Mouse (Mus musculus) c-Kit-positive CD71-positive TER-119-negative erythroid progenitor cells, embryonic 14.5 days (primary cell): ENCODE results near the gene Cradd.

ENCODE experiments used
- DNase-seq: peaks from one replicate; pipeline ENCODE4 v3.0.0-alpha.2; 2013; ENCODE audit warnings: low read depth

Gene Cradd

DNA sequence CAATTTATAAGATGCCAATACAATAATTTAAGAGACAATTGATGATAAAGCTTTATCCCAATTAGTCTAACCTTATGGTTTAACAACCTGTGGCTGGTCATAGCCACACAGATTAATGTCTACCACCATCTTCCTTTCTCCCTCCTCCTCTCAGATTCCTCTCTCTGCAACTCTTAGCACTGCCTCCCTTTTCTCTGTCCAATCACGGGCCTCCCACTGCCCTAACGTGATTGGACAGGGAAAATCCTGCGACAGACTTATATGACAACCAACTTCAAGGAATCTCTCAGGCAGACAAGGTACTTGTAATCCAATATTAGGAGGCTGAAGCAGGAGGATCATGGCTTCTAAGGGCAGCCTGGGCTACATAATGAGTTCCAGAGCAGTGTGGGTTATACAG is 8.7 kb upstream of the Cradd start:
- DNase-seq, result no peak

DNA sequence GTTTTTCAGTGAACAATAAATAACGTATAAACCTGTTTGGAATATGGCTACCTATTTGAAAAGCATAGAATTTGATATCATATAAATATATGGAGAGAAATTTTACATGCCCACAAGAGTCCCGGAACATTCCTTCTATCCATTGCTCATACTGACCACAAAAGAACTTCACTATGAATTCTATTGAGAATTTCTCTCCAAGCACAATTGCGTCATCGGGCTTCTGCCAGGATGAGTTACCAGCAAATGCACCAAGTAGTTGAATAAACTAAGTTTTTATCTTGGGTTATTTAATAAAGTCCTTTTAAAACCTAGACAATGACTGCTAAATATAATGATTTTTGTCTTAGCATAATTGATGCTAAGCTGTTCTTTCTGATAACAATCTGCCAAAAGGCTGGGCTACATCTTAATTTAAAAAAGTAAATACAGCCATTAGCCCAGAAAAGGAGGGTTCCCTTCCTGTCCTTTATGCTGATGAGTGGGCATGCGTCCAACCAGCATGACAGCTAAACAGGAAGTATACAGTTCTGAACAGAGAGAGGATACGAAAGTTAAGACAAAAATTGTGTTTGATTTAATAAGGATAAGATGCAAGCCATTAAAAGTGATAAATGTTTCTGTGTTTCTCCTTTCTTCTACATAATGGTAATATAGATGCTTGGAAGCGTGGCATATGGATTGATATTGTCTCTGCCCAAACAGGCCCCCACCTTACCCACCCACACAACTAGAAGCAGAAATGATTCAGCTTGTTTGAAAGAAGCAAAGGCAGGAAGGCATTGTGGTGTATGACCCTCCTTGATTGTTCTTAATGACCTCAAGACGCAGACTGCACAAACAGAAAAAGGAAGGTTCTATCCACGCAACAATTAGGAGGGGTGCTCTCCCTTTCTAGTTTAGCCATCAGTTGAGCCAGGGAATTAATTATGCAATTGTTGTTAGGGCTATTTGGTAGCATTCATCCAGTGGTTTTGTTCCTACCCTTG is 6.7 kb upstream of the Cradd start:
- DNase-seq, result no peak

DNA sequence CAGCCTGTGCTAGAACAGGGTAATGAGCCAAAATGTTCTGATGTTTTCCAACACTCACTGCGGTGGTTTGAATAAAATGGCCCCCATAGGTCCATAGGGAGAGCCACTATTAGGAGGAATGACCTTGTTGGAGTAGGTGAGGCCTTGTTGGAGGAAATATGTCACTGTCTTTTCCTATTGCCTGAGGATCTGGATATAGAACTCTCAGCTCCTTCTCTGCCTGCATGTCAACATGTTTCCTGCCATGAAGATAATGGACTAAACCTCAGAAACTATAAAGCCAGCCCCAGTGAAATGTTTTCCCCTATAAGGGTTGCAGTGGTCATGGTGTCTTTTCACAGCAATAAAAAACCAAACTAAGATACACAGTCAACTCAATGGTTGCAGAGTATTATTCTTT is 6.0 kb upstream of the Cradd start:
- DNase-seq, result no peak

DNA sequence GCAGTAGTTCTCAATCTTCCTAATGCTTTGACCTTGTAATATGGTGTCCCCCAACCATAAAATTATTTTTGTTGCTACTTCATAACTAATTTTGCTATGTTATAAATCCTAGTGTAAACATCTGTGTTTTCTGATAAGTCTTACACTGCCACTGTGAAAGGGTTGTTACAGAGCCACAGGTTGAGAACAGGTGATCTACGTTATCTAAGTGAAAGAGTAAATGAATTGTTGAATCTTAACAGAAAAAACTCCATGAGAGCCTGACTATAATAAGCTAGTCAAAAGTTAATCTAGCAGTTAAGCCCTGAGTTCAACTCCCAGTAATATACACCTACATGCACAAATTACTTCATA is 322 bp upstream of the Cradd start:
- no peak for DNase-seq

DNA sequence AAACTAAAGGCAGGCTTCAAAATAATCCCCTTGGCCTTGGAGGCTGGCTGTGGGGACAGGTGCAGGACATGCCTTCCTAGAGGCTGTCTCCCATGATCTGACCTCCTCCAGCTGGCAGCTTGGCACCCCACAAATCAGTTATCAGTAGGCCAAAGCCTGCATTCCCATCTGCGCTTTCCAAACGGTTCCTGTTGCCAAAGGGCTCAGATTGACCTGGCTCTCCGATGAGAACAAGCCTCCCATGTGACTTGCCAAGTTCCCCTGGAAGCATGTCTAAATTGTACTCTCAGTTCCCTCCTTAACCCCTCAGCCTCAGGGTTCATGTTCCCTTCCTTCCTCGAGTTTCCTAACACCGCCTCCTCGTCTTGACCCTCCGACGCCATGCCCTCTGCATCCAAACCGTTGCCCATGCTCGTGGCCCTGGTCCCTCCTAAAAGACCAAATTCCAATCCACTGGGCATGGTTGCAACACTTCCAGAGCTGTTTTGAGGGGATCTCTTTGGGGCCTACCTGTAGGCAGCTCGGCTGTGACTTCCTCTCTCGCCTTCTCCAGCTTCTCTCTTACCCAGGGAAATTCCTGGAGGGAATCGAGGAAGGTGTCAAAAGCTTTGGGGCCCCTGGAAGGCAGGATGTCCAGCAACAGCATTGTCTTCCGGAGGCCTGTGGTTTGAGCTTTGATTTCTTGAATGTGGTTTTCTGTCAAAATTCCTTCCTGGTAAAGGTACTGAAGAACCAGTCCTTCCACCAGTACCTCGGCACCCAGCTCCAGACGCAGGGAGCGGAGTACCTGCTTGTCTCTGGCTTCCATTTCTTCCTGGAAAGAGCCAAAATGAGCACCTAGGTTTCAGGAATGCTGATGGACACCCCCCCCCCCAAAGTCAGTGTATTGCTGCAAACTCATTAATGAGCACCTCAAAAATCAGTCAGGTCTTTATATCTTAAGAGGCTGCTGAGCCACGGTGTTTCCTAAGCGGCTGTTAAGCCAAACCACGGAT is 1.6 kb downstream of the Cradd start:
- DNase-seq, result no peak

DNA sequence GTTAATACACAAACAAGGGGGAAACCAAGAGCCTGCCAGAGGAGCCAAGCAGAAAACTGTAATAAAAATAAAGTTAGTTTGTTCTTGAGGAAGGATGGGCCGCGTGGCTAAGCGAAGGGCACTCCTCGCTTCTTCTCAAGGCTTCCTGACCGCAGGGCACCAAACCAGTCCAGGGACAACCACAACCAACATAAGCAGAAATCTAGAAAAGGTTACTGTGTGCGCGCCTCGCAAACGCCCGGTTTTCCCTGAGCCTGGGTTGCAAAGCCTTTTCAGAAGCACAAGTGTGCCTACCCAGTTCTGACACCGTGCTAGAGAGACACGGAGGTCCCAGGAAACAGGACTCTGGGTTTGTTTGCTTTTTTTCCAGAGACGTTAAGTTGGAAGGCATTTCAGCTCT is 4.9 kb downstream of the Cradd start:
- no peak for DNase-seq

DNA sequence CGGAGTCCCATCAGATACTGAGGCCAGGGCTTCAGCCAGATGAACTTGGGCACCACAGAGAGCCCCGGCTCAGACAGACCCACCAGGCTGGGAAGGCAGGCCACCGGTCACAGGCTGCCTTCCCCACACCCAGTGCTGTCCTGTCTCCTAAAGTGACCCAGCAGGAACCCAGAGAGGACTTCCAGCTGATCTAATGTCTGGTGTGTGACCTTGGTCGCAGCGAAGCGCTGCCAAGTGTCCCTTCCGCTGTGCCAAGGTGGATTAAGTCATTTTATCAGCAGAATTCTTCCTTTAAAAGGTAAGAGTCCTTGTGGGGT is 5.6 kb downstream of the Cradd start:
- no peak for DNase-seq

DNA sequence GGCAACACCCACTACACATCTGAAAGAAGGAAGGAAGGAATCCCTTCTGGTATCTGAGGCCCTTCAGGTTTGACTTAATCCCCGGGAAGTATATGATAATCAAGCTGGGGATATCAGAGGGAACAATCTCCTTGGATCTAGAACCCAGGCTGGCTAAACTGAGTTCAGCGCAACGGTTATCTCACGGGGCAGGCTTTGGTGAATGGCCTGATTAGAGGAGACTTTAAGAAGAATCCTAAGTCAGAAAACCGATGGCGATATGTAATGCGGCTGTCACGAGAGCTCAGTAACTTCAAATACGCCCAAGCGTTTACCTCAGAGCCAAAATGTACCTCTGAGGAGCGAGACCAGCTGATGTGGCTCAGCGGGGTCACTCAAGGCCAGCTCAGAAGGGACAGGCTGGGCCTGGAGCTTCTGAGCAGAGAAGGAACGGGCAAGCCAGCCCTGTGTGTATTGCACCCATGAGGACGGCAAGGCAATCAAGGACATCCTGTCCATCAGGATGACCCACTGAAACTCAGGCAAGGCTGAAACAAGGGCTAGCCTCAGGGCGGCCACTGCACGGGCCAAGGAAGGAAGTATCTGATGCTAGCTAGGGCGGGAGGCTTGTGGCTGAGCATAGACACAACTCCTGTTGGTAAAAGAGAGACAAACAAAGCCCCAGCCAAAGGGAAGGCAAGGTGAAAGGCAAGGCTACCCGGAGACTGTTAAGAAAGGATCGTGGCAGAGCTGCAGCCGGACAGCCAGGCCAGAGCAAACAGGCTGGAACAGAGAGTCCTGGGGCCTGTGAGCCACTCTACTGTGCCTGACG is 6.1 kb downstream of the Cradd start:
- no peak for DNase-seq

DNA sequence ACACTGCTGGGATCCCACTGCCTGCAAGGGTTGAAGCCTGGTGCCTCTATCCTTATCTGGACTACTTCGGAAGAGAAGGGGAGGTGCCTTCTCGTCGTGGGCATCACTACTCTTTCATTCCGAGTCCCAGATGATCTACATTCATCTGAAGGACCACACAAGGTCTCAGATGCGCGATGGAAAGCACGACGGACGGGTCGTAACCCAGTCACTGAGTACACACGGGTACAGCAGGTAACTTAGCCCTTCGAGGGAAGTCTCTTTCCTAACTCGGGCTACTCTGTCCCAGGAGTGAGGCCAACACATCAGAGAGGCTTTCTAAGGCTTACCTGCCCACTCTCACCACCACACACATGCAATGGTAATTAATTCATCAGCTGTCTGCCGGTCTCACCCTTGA is 6.8 kb downstream of the Cradd start:
- DNase-seq, result no peak

DNA sequence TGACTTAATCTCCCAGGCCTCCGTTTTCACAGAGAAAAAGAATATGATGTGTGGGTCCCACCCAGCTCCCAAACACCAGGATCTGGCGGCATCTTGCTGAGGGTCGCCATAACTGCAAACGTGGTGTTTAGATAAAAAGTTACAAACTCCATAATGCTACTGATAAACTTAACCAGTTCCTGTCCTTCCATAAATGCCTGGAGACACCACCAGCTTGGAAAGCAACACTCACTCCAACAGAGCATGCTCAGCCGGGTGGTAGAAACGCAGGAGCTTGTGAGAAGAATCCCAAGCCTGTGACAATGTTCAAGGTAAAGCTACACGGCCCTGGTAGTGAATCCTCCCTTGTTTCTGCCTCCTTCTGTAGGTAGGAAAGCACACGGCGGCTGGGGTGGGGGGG is 7.3 kb downstream of the Cradd start:
- no peak for DNase-seq

DNA sequence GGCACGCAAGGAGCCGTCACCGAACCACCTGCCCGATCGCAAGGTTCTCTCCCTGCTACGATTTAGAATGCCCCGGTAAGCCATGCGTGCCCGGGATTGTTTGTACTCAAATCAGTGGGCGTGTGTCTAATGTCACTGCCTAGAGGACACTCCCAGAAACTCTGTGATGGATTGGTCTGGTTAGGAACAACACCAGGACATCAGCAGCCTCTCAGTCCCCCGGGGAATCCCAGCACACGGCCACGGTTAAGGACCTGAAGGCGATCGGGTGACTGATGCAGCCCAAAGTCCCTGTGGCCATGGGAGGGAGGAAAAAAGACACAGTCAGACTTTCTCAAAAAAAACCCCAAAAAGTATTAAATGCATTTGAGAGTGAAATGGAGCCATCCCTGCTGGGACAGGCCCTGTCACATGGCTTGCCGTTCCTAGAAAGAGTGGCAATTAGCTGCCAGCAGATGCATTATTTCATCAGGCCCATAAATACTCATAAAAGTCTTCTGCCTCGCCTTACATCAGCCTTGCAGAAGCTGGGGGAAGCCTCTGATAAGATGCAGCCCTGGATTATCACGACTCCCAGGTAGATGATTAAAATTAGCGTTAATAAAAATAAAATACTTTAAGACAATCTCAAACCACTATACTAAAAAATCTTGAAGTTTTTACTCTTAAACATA is 8.0 kb downstream of the Cradd start:
- no peak for DNase-seq

DNA sequence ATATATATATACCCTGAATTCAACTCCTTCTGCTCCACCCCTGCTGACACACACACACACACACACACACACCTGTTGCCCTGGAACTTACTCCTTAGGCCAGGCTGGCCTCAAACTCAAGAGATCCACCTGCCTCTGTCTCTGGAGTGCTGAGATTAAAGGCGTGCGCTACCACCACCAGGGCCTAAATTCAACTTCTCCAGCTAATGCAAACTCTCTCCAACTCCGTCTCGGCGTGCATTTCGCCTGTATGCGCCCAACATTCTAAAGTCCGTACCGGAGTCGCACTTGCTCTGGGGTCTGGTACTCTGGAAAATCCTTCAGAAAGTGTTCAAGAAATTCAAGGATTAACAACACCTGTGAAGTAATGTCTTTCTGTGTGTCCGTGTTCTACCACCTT is 8.6 kb downstream of the Cradd start:
- DNase-seq, result no peak

DNA sequence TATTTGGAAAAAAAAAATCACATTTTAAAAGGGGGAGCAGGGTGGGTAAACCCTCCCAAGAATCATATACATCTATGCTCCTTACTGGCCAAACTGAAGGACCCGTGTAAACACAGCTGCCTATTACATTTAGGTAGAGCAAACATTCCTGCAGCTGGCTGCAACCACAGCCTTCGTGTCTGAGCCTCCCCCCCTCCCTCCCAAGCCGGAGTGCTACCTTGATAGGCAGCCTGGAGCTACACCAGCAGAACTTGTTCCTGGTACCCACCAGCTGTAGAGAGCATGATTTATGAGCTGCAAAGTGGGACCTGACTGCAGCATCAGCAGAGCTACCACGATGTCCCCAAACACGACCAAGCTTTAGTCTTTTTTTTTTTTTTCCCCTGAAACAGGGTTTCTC is 9.9 kb downstream of the Cradd start:
- no peak for DNase-seq

DNA sequence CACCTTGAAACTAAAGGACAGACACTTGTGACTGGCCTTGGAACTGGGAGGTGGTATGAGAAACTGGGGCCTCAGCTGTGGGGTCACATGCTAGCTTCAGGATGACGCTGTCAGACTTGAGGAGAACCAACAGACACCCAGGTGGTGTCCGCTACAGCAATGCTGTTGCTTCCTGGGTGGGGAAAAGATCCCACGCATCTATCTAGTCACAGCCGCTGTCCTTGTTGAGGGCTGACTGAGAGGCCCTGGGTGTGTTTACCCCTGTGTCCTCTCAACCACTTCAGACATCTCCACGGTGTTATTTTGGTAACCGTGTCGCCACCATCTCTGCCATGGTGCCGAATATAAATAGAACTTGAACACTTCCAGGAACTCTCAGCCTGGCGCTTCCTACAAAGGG is 10.4 kb downstream of the Cradd start:
- no peak for DNase-seq

DNA sequence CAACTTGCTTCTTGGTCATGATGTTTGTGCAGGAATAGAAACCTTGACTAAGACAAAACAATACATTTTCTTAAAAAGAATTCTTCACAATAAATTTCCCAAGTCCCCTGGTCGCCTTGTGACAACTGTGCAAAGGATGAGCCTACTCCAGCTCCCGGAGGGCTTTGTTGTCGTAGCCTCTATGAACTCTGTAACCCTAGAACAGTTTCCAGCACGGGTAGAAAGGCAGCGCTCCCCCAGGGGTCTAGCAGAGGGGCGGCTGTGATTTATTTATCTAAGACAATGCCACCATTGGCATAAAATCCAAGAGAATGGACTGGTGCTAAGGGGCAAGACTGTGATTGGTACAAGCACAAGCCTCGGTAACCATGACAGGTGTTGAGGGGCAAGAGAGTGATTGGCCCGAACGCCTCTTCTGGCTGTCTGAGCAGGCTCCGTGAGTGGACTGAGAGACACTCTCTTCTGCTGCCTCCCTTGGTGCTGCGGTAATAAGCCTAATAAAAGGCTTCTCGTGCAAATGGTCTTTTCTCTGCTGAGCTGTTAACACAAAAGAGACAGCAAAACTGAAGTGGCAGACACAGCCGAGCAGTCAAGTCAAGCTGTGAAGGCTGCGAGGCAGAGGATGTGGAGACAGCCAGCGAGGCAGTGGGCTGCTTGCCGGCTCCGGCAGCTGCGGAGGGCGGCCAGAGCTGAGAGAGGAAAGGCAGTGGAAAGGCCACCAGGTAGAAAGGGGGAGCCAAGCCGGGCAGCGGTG is 13.1 kb downstream of the Cradd start:
- DNase-seq, result no peak

DNA sequence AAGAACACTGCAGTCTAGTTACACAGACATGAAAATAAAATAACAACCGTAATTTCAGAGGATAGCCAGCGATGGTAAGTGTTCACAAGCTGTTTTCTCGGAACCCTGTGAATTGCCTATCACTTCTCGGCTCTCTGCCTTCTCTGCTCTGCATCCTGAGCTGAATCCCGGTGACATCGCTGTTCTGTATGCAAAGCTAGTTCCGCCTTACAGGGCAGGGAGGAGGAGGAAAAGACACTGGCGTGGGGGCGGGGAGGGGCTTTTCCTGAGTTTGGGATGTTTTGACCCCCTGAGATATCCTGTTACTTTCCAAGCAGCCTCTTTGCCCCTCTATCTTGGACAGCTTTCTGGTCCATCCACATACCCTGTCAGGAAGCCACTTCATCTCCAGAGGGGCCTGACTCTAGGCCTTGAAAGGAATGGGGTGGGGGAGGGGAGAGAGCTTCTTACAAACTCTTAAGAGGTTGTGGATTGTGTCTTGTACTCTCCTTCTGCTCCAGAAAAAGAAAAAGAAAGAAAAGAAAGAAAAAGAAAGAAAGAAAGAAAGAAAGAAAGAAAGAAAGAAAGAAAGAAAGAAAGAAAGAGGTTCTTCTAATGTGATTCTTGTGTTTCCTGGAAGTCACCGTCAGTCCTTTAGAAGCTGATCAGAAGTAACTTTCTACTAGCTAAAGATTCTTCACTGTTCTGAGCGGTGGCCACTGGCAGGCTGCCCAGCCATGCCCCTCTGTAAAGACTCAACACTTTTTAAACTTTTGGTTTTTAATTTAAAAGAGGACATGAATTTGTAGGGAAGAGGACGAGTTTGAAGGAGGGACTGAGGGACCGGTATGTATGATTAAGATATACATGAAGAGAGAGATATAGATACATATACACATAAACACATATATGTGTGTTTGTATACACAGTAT is 14.3 kb downstream of the Cradd start:
- no peak for DNase-seq

DNA sequence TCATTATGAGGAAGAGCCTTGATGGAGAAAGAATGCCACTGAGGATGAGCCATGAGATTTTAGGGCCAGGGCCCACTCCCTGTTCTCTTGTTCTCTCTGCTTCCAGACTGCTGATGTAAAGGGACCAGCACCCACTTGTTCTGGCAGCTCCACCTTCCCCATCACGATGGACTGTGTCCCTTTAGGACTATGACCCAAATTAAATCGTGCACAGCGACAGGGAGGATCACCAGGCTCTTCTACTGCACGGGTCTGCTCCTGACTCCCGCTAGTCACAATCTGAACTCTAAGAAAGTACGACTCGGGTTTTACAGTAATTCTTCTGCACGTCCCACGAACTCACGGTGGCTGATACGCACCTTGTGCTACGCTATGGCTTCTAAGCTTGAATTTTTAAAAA is 14.9 kb downstream of the Cradd start:
- DNase-seq, result no peak

DNA sequence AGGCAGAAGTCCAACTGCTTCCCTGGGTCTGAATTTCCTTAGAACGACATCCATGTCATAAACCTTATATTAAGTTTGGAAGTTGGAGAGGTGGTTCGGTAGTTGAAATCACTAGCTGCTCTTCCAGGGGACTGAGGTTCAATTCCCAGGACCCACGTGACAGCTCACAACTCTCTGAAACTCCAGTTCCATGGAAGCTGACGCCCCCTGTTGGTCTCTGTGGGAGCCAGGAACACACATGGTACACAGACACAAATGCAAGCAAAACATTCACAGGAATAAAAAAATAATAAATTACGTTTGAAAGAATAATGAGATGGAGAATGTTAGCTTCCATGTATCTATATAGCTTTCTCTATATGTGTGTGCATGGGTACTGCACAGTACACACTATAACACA is 16.0 kb downstream of the Cradd start:
- DNase-seq, result no peak

DNA sequence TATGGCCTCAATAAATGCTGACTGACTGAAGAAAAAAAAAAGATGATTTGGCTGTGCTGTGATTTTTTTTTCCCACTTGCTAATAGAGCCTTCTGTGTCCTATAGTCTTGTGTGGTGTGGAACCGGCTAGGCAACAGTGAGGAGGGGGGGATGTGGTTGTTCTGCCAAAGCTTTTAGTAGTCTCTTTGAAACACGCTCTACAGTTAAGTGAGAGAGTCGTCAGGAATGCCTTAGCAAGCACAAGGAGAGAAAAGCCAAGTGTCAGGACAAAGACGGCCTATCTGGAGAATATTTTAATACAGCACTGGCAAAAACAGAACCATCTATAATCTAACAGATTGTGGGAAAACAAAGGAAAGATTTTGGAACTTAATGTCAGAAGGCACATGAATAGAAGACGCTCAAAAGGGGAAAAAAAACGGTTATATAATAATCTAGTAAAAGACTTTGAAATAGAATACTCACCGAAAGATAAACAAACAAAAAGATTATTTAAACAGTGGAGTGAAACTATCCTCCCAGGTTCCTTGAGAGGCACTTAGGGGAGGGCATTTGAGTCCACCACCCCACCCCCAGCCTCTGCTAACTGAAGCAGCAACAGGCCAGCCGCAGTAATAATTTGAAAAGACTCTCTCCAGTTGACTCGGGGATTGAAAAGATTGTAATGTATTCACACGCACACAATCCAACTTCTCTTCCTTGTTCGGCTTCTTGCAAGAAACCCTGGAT is 16.9 kb downstream of the Cradd start:
- no peak for DNase-seq
